Comparison of ENCODE assay signal across 7 mouse cellular contexts in genomic region chr11:119033874-119034558, GRCm38 (mm10). TPM values are rescaled to one million over a fixed set of nuclear protein-coding genes. Genes with fewer than 3 reads are reported as not detected.
DNase-seq lines count a peak whose midpoint lies in the region; TF ChIP-seq lines count a peak whose summit lies in the region.

No protein-coding gene starts in this region.

- peak; percentile 91 for TF ChIP-seq CTCF in bone marrow, adult 2 months (IDR thresholded peaks at IDR 0.05; ENCODE audit: control insufficient read depth, insufficient read depth, low read length)

- intact Hi-C loops in heart, postnatal 10 days (cut with DNase I), result loop anchor here (2.0 to 5.0 kb wide), 2 partner anchors 37 to 157 kb away; no protein-coding TSS in a partner anchor

- no peaks in the 10 kb centered on the region for H3K9me3 ChIP-seq in ES-E14 (ENCODE audit: control insufficient read depth, insufficient read depth, low read depth, low read length)
- no peaks in the 10 kb centered on the region for H3K9me3 ChIP-seq in forebrain, embryonic 10.5 days

- H3K4me1 ChIP-seq in ES-E14 (ENCODE audit: control insufficient read depth in 2 of 2, insufficient read depth in 2 of 2, low read length in 2 of 2, poor library complexity in 1 of 2), result peaks cover 0 to 6% of the 10 kb centered on the region in 2 experiments; a peak in 1 of 4 replicates
- H3K4me1 ChIP-seq in bone marrow, adult 2 months (ENCODE audit: control insufficient read depth, insufficient read depth, low read length), result no peaks in the 10 kb centered on the region
- H3K4me1 ChIP-seq in forebrain, embryonic 10.5 days, result peaks cover 66% of the 10 kb centered on the region

- WGBS in bone marrow, adult 2 months, result 3% methylated on average over 26 of the region's 26 CpGs
- under 1% methylated on average over 26 of the region's 26 CpGs for WGBS in forebrain, embryonic 10.5 days

- no peak for TF ChIP-seq POLR2A in bone marrow, adult 2 months (IDR thresholded peaks at IDR 0.05; ENCODE audit: borderline replicate concordance, control insufficient read depth, low read depth, low read length)

- H3K27me3 ChIP-seq in forebrain, embryonic 10.5 days (ENCODE audit: poor library complexity, severe bottlenecking), result peaks cover 65% of the 10 kb centered on the region

- no peak overlapping the region for H3K9ac ChIP-seq in ES-E14 (ENCODE audit: insufficient read depth, low read depth, low read length, poor library complexity, severe bottlenecking)

- H3K27ac ChIP-seq in ES-E14 (ENCODE audit: insufficient read depth, low read depth, low read length, poor library complexity, severe bottlenecking), result no peak overlapping the region
- H3K27ac ChIP-seq in bone marrow, adult 2 months (ENCODE audit: control insufficient read depth, insufficient read depth, low read depth, low read length, poor library complexity), result no peak overlapping the region
- H3K27ac ChIP-seq in forebrain, embryonic 10.5 days, result no peak overlapping the region; the same call in 1 of the 2 replicates

- peaks cover 13% of the 10 kb centered on the region; the same call in 1 of the 2 replicates for H3K36me3 ChIP-seq in ES-E14 (ENCODE audit: control insufficient read depth, insufficient read depth, low read length, poor library complexity, severe bottlenecking)
- H3K36me3 ChIP-seq in forebrain, embryonic 10.5 days (replicated peaks), result peaks cover 37% of the 10 kb centered on the region

- H3K4me3 ChIP-seq in ES-E14 (ENCODE audit: insufficient read depth in 1 of 2, low read depth in 1 of 2, low read length in 2 of 2, poor library complexity in 1 of 2, severe bottlenecking in 1 of 2), result no peak overlapping the region
- H3K4me3 ChIP-seq in bone marrow, adult 2 months (replicated peaks; ENCODE audit: control insufficient read depth, low read depth, low read length), result no peak overlapping the region
- H3K4me3 ChIP-seq in forebrain, embryonic 10.5 days, result peak overlapping the region; percentile 33

- in situ Hi-C loops in ES-E14 (cut with MboI; ENCODE audit: low sequenced_read_pairs in 2 of 2, unreplicated experiment in 2 of 2), result loop anchor here in 1 of 2 experiments (10.0 kb wide), 1 partner anchor 51 kb away; the partner anchor contains the start of gene Cbx4

- DNase-seq in ES-E14 (ENCODE audit: low read depth, low spot score), result no peak
- peak; percentile 80 for DNase-seq in forebrain, embryonic 10.5 days (ENCODE audit: extremely low spot score, low spot score)
- DNase-seq in heart, postnatal 10 days, result peak; percentile 89 to 94
- DNase-seq in kidney, postnatal 36 days, result peak; percentile 84 to 94
- DNase-seq in lung, postnatal 25 days (ENCODE audit: low spot score), result peak; percentile 87
- DNase-seq in right cerebral cortex, postnatal 10 days (ENCODE audit: low spot score in 2 of 2), result peak; percentile 79 to 87

TF ChIP-seq in ES-E14, 5 proteins besides CTCF, POLR2A, EP300 and RAD21:
- TF ChIP-seq HCFC1 (IDR thresholded peaks at IDR 0.05; ENCODE audit: borderline replicate concordance, insufficient read depth, low read length) (no peak), MAFK (IDR thresholded peaks at IDR 0.05; ENCODE audit: insufficient read depth, low read depth, low read length) (no peak), CHD2 (IDR thresholded peaks at IDR 0.05; ENCODE audit: low read depth, low read length) (0 out of 2 replicates have a peak, but pooled peaks have one; percentile 58)

RNA-seq across cellular contexts. Expression of gene Cbx8, which starts 6.8 kb away (rescaled TPM):
- 1.1 and 1.2 TPM in 2 replicates for total RNA-seq in ES-E14 (2012; rRNA removed)
- 3.3 and 7.4 TPM in 2 replicates for polyA plus RNA-seq in bone marrow, adult 2 months (2011; ENCODE audit: insufficient read depth, insufficient read length, low replicate concordance, missing spikeins)
- 9.5 and 11.3 TPM in 2 replicates for polyA plus RNA-seq in forebrain, embryonic 10.5 days (2016; fragmentation: Nextera tagmentation; extraction: Ambion mirVana)
- total RNA-seq in heart, postnatal 10 days (2021), result 1 to 10 TPM; 5.6 to 7.5 TPM

RNA-seq across cellular contexts. Expression of gene Cbx2, which starts 11.3 kb away (rescaled TPM):
- total RNA-seq in ES-E14 (2012; rRNA removed), result 12.6 and 13.9 TPM in 2 replicates
- 0.34 and 2.8 TPM in 2 replicates for polyA plus RNA-seq in bone marrow, adult 2 months (2011; ENCODE audit: insufficient read depth, insufficient read length, low replicate concordance, missing spikeins)
- 115 and 127 TPM in 2 replicates for polyA plus RNA-seq in forebrain, embryonic 10.5 days (2016; fragmentation: Nextera tagmentation; extraction: Ambion mirVana)
- total RNA-seq in heart, postnatal 10 days (2021), result 1 to 10 TPM; 5.2 to 6.8 TPM

RNA-seq across cellular contexts. Expression of gene Enpp7, which starts 46.0 kb away (rescaled TPM):
- total RNA-seq in ES-E14 (2012; rRNA removed), result not detected in 2 replicates
- not detected in 2 replicates for polyA plus RNA-seq in bone marrow, adult 2 months (2011; ENCODE audit: insufficient read depth, insufficient read length, low replicate concordance, missing spikeins)
- polyA plus RNA-seq in forebrain, embryonic 10.5 days (2016; fragmentation: Nextera tagmentation; extraction: Ambion mirVana), result not detected in 2 replicates
- not detected for total RNA-seq in heart, postnatal 10 days (2021)

RNA-seq across cellular contexts. Expression of gene Cbx4, which starts 52.0 kb away (rescaled TPM):
- 0.90 and 1.8 TPM in 2 replicates for total RNA-seq in ES-E14 (2012; rRNA removed)
- polyA plus RNA-seq in bone marrow, adult 2 months (2011; ENCODE audit: insufficient read depth, insufficient read length, low replicate concordance, missing spikeins), result 7.3 and 18.8 TPM in 2 replicates
- 3.3 and 4.6 TPM in 2 replicates for polyA plus RNA-seq in forebrain, embryonic 10.5 days (2016; fragmentation: Nextera tagmentation; extraction: Ambion mirVana)
- total RNA-seq in heart, postnatal 10 days (2021), result 10 to 100 TPM; 22.1 to 22.6 TPM
